Mouse (Mus musculus) MEL (cell line): ENCODE measurements around the gene Tmbim1.

ENCODE experiments used
- CHD2 ChIP-seq: IDR thresholded peaks from 2 replicates; pipeline ENCODE4 v1.6.1; 2011; ENCODE audit warnings: low read length, improper control_type of control experiment
- CTCF ChIP-seq, 3 experiments: IDR thresholded peaks in 2 of 3; conservative IDR thresholded peaks in 1 of 3; 2 replicates each; pipeline ENCODE4 v1.5.1; 2011 to 2012; ENCODE audit warnings: low read length in 3 of 3, low read depth in 2 of 3, mild to moderate bottlenecking in 2 of 3, improper control_type of control experiment in 1 of 3, inconsistent platforms in 1 of 3, mixed read lengths in 1 of 3, moderate library complexity in 1 of 3; ENCODE audit not compliant: control insufficient read depth in 1 of 3, insufficient read depth in 1 of 3, poor library complexity in 1 of 3, severe bottlenecking in 1 of 3
- ELF1 ChIP-seq: IDR thresholded peaks from 2 replicates; pipeline ENCODE4 v1.6.1; 2014; ENCODE audit warnings: low read depth, mild to moderate bottlenecking, inconsistent platforms, low read length, improper control_type of control experiment, moderate library complexity
- HCFC1 ChIP-seq: IDR thresholded peaks from 2 replicates; pipeline ENCODE4 v1.6.1; 2012; ENCODE audit warnings: low read depth, mild to moderate bottlenecking, inconsistent platforms, low read length, improper control_type of control experiment, moderate library complexity
- MAFK ChIP-seq: IDR thresholded peaks from 2 replicates; pipeline ENCODE4 v1.6.1; 2011; ENCODE audit warnings: low read depth, mild to moderate bottlenecking, low read length, improper control_type of control experiment, borderline replicate concordance
- RCOR1 ChIP-seq: IDR thresholded peaks from 2 replicates; pipeline ENCODE4 v1.6.1; 2012; ENCODE audit warnings: low read depth, mild to moderate bottlenecking, inconsistent platforms, low read length, improper control_type of control experiment
- TBP ChIP-seq: IDR thresholded peaks from 2 replicates; pipeline ENCODE4 v1.8.0; 2011; ENCODE audit warnings: low read depth, low read length, improper control_type of control experiment
- TCF12 ChIP-seq: IDR thresholded peaks from 2 replicates; pipeline ENCODE4 v1.6.1; 2014; ENCODE audit warnings: low read depth, mild to moderate bottlenecking, inconsistent platforms, low read length, improper control_type of control experiment, moderate library complexity

GRCm38 (mm10) chr1:74332930-74333329 is 27.5 kb upstream of the Tmbim1 start:
- TF ChIP-seq MAFK (no peak), CTCF (IDR thresholded peaks at IDR 0.05 in 2 of 3, conservative IDR thresholded peaks at IDR 0.05 in 1 of 3; ENCODE audit: control insufficient read depth in 1 of 3, insufficient read depth in 1 of 3, low read depth in 2 of 3, low read length in 3 of 3, poor library complexity in 1 of 3, severe bottlenecking in 1 of 3) (no peak), TBP (no peak), HCFC1 (no peak), CHD2 (no peak), RCOR1 (no peak), ELF1 (no peak), TCF12 (no peak)
